Mouse (Mus musculus): ENCODE measurements around the gene Camkk2. TPM values are rescaled to one million over a fixed set of nuclear protein-coding genes. Genes with fewer than 3 reads are reported as not detected.

The Camkk2 gene
- total RNA-seq, 2 experiments from 2014 or later, result 21.1 to 22.5 TPM

DNA sequence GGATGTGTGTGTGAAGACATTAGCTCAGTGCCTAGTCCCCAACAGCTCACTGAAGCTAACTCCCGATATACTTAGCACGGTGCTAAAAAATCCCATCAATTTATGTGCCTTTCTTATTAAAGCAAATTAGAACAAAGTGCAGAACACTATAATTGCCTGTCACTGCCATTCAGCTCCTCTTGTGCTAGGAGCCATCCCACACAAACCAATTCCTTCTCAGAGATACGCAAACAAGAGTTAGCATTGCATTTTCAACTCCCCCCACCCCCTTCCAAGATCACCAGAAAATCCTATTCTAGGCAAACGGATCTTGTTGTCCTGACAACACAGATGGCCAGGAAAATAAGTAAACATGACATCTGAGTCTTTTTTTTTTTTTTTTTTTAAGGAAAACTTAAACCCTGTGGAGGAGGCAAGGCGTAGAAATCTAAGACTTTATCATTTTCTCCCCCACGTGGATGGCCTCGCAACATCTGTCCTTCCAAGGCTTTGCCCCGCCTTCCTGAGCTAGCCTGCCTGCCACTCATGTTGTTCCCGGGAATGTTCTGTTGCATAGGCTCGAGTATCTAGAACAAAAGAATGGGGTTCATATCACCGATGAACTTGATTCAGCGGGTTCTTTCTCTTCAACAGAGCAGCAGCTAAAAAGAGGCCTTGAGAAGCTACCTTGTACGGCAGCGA, 4.7 kb upstream of the Camkk2 start:
- DNase-seq (ENCODE audit: low spot score in 2 of 2), result no peak

DNA sequence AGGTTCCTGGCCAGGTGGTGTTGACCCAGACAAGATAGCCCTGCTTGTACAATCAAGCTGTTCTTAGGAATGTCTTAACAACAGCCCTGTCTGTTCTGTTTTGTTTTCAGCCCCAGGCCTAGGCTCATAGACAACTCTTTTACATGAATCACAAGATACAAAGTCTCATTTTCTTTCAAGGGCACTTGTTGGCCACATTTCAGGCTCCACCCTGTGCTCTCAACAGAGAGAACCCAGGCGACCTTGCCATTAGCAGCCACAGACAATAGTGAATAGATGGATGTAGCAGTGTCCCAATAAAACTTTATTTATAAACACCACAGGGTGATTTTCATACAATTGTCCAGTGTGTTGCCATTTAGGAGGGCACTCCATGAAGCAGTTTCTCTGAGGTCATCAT, 2.9 kb upstream of the Camkk2 start:
- DNase-seq (ENCODE audit: low spot score in 2 of 2), result no peak

DNA sequence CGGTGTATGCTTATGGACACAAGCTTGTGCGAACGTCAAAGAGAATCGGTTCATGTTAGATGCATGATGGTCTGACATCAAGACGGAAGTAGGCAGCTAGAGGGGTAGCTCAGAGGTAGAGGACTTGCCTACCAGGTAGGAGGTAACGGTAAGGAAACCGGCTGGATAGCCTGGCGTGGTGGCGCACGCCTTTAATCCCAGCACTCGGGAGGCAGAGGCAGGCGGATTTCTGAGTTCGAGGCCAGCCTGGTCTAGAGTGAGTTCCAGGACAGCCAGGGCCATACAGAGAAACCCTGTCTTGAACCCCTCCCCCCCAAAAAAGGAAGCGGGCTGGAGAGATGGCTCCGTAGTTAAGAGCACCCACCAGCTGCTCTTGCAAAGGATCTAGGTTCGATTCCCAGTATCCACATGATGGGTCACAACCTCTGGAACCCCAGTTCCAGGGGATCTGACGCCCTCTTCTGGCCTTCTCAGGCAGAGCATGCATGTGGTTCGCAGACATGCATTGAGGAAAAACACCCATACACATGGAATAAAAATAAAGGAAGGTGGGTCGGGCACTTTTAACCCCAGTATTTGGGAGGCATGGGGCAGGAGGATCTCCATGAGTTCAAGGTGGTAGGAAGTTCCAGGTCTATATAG, 1.7 kb upstream of the Camkk2 start:
- DNase-seq (ENCODE audit: low spot score in 2 of 2), result no peak

DNA sequence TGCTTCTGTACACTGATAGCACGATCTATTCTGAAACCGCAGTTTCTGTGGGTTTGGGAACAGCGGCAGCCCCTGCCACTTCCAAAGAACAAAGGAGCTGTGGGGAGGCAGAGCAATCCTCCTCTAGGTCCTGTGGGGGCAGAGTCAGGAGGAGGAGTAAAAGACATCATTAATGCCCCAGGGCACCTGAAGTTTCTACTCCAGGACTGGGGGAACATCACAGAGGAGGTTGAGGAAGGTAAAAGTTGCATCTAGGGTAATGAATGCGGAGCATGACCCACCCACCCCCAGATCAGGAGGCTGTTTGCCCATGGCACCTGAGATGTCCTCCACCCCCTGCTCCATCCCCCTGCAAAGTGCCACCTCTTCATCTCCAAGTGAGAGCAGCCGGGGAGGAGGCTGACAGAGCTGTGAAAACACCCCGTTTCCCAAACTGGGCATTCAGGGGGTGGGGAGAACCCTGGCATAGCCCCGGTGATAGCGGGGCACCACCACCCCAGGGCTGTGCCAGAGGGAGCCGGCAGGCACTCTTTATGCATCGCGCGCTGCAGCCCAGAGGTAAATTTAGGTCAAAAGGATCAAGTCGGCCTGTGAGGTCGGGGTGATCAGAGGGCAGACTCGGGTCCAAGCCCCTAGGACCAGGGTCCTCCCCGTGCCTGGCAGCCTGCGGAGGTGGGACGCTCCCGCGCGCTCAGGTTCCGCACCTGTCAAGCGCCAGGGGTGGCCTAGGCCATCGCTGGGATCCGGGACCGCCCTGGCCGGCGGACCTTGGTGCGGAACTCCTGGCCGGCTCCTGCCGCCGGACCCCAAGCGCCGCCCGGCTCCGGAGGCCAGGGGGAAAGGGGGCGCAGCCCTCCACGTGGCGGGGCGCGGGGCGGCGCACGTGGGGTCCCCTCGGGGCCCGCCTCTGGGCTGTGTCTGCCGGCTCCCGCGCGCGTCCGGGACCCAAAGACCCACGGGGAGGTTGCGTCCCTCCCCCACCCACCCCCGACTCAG, 680 bp downstream of the Camkk2 start:
- peak in 1 of 2 experiments; percentile 47 for DNase-seq (ENCODE audit: low spot score in 2 of 2)

DNA sequence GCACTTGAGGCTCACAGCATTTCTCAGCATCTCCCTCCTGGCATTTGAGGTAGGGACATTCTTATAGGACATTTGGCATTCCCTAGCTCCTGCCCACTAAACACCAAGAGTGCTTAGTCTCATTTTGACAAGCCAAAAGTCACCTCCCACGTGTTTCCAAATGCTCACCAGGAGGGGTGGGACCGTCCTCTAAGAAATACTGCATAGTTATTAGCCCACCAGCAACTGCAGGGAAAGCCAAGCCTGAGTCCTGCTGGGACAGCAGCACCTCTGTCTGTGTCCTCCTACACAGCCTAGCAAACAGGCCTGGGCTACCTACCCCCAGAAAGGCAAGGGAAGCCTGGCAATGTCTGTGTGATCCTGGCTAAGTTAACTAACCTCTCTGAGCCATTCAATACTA, 1.9 kb downstream of the Camkk2 start:
- no peak for DNase-seq (ENCODE audit: low spot score in 2 of 2)

DNA sequence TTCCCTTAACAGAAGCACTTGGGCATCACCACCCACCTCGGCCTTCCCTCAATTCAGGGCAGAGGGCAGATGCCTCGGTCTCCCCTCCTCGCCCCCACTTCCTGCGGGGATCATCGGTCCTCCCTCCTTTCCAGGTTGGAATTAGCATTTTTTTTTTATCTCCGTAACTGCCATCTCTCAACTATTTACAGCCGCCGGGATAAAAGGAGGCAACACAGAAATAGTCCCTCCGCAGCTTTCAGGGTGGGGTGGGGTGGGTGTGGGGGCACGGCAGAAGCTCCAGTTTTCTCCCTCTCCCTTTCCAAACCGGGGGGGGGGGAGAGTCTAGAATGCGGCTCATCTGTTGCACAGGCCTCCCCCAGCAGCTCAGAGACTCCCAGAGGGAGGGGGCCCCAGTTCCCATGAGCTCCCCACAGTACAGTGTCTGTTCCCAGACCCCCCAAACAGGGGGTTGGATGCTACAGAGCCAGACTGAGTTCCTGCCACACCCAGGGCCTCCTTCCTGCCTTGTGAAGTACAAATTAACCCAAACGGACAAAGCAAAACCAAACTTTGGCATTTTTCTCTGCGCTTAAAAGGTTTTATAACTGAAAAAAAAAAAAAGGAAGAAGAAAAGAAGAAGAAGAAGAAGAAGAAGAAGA, 3.4 kb downstream of the Camkk2 start:
- DNase-seq (ENCODE audit: low spot score in 2 of 2), result no peak

DNA sequence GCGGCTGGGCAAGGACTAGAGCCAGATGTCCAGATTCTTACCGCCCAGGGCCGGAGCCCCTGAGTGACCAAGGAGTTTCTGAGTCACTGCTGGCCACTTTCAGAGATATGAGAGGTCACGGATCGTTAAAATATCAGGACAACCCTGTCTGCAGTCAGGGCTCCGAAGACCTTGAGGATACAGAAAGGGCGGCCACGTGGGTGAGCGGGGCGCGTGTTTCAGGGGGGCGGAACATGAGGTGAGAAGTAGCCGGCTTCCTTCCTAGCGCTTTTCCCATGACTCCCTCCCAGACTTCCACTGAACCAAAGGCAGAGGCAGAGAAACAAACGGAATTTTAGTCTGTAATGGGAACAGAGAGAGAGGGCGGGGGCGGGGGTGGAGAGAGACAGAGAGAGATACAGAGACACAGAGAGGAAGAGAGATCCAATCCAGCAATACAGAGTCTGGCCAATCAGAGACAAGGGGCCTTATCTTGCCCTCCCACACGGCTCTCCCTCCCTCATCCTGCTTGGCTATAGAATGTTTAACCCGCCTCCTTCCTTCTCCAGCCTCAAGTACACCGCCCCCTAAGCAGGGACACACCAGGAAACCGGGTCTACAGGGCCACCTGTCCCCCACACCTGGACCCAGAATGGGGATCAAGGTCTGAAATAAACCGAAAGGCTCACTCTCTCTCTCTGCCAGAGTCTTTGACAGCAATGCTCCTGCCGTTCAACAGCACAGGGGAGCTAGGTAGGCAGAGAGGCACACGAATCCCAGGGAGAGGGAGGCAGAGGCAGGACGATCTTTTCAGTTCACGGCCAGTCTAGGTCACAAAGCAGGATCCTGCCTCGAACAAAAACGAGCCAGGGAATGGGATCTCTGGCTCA, 4.2 kb downstream of the Camkk2 start:
- DNase-seq (ENCODE audit: low spot score in 2 of 2), result no peak

DNA sequence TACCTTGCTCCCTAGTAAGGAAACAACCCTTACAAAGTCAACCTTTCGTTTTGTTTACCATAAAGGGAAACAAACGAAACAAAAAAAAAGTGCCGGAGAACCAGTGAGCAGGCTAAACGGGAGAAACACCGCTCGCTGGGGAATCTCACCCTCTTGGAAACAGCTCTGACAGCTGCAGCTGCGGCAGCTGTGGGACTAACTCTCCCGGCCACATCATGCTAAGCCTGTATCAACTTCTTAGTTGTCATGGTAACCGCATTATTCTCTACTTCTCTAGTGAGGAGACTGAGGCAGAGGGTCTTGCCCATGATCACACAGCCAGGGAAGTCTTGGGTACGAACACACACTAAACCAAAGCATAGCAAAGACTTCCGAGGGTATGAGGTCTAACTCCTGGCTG, 5.5 kb downstream of the Camkk2 start:
- no peak for DNase-seq (ENCODE audit: low spot score in 2 of 2)

DNA sequence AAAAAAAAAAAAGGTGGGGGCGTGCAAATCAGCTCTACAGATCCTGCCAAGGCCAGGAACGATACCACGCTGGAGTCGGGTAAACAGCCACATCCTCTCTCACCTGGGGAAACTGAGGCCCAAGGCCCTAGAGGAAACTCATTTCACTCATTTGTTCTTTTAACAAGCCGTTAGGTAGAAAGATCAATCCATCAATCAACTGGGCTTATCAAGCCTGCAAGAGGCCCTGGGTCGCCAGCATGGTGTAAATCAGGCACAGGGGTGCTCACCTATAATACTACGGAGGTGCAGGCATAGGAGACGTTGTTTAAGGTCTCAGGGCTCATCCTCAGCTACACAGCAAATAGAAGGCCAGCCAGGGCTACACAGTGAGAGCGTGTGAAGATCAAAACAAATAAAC, 7.8 kb downstream of the Camkk2 start:
- no peak for DNase-seq (ENCODE audit: low spot score in 2 of 2)

DNA sequence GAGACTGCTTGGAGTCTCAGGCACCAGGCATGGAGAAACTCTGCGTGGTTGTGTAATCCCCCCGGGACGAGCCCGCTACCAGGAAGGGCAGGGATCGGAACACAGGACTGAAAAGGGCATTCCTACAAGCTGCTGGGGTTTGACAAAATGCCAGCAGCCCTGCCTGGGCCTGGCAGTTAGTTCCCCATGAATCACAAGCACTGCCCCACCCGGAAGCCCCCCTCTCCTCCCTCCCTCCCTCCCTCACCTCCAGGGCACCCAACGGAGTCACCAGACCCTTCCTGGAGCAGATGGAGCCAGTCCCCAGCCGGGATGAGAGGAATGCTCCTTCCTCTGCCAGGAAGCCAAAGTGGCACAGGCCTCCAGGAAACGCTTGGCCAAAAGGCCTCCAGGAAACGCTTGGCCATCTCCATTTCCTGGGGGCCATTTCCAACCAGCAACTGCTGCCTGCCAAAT, 8.4 kb downstream of the Camkk2 start:
- DNase-seq (ENCODE audit: low spot score in 2 of 2), result peak; percentile 43 to 71

DNA sequence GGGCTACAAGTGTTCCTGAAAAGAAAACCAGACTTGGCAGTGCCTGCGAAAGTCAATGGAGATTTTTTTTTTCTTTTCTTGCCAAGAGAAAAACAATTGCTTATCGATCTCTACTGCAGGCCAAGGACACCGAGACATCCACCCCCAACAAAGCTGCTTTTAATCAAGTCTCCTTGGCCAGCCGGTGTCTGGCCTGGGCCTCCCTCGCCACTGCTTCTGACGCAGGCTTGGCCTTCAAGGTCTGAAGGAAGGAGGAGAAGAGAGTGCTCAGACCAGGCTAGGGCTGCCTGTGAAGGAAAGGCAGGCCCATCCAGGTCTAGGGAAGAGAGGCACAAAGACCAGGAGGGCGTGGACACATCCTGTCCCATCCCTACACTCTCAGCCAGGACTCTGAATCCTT, 8.9 kb downstream of the Camkk2 start:
- DNase-seq (ENCODE audit: low spot score in 2 of 2), result no peak

DNA sequence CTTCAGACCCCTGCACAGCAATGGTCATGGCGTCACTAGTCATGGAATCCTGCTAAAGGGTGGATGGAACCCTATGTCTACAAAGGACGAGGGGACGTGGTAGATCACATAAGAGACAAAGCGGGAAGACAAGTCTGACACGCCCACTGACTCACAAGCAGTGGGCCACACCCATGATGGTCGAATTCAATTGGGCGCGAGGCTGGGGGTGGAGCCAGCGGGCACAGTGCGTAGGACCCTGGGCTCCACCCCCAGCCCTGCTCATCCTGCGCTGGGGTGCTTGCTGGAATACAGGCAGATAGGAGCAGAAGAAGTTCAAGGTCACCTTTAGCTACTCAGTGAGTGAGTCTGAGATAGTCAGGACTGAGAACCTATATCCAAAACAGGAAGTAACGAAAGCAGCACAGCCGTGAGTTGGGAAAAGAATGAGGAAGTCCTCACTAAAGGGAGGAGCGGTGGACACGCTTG, 10.1 kb downstream of the Camkk2 start:
- no peak for DNase-seq (ENCODE audit: low spot score in 2 of 2)

DNA sequence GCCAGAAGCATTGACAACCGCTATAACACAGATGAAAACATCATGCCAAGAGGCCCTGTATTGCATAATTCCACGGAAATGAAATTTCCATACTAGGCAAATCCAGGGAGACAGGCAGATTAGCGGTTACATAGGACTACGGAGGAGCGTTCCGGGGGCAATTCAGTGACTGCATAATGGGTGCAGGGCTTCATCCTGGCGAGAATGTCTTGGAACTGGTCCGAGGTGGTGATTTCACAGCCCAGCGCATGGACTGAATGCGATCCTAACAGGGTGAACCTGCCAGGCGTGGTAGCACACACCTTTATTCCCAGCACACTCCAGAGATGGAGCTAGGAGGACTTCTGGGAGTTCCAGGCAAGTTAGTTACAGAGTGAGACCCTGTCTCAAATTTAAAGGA, 11.9 kb downstream of the Camkk2 start:
- no peak for DNase-seq (ENCODE audit: low spot score in 2 of 2)

DNA sequence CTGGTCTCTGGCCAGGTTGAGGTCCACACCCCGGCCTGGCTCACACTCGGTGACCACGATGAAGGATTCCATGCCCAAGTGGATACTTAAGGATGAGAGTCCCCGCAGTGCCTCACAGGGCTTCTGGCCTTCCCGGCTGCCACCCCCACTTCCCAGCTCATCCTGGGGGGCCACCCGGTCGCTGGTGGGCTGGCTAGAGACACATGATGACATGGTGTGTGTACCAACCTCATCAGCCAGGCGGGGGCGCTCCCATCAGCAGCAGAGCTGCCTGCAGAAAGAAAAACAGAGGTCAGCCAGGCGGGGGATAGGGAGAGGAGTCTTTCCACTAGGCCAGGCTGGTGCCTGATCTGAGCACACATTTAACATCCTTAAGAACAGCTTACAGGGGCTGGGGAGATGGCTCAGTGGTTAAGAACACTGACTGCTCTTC, 15.2 kb downstream of the Camkk2 start:
- peak in 1 of 2 experiments; percentile 55 for DNase-seq (ENCODE audit: low spot score in 2 of 2)

DNA sequence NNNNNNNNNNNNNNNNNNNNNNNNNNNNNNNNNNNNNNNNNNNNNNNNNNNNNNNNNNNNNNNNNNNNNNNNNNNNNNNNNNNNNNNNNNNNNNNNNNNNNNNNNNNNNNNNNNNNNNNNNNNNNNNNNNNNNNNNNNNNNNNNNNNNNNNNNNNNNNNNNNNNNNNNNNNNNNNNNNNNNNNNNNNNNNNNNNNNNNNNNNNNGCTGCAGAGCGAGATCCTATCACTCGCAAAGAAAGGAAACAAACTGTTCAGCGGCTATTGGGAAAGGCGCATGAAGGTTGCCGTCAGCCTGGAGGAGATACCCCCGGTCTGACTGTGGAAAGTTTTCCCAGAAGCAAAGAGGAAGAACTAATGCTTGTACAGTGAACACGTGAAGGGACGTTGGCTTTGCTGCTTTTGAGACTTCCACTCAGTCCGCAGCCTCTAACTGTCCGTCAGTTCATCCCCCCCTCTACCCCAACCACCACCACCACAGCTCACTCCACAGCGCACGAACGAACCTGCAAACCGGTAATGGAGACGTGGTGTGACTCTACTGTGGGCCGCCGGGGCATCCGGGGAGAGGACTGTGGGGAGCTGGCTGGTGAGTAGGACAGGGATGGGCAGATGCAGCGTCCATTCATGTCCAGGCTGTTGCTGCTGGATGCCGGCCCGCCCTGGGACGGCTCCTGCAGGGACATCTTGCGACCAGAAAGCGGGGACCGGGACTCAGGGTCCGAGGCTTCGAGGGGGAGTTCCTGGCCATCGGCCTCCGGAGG, 15.8 kb downstream of the Camkk2 start:
- no peak for DNase-seq (ENCODE audit: low spot score in 2 of 2)

DNA sequence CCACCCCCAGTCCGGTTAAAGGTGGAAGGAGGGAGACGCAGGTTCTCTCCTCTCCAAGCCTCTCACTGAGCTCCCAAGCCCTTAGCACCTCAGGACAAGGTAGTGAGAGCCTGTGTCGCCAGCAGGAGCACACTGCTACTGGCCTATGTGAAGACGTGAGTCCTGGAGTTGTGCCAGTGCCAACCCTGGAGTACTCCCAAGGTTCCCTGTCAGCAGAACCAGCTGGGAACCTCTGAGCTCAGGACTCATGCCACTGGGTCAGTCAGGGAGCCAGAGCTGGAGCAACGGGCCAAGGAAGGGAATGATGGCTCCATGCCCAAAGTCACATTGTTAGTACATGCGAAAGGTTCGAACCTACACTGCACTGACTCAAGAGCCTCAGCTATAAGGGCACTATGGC, 22.5 kb downstream of the Camkk2 start:
- DNase-seq (ENCODE audit: low spot score in 2 of 2), result no peak

DNA sequence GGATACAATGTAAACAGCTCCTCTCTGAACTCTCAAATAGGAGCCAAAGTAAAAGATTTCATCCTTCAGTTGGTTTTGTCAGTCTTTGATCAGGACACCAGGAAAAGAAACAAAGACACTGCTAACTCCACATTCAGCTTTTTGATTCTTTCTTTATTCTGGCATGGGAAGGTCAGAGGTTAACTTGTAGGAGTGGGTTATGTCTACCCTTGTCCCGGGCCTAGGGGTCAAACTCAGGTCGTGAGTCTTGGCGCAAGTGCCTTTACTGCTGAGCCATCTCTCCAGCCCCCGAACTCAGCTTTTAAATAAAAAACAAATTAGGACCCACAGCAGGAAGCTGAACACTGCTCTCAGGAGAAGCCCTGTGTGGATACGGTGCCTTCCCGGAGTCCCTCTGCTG, 23.1 kb downstream of the Camkk2 start:
- no peak for DNase-seq (ENCODE audit: low spot score in 2 of 2)

DNA sequence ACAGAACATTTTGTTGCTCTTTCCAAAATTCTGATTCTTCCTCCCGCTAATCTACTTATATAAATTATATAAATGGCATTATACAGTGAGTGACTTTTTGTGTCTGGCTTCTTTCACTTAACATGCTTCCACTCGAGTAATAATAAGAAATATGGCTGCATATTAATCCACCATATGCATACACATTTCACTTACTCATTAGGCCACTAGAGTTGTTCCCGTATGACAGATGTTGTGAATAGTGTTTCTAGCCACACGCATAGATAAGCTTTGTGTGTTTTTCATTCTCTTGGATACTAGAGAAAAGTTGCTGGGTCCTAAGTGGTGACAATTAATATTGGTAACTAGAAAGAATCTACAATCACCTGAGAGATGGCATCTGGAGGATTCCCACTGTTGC, 23.6 kb downstream of the Camkk2 start:
- DNase-seq (ENCODE audit: low spot score in 2 of 2), result no peak

DNA sequence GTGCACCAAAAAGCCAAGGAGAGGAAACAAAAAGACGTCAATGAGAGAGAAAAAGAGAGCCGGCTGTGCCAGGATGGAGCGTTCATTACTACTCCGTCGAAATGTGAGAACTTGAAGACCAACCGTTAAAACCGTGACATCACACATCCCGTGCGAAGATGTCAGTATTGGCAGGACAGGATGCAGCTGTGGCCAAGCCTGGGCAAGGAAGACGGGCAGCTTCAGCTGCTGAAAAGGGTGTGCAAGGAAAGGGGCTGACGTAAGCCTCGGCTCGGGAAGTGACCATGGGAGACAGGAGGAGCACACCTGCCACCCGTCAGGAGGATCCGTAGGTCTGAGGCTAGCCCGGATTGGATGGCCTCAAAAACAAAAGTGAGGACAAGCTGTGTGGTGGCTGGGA, 24.7 kb downstream of the Camkk2 start:
- DNase-seq (ENCODE audit: low spot score in 2 of 2), result no peak

Measured in gastrocnemius, postnatal 4 days (tissue).